Mouse (Mus musculus): ENCODE results near the gene Sash1. TPM values are rescaled to one million over a fixed set of nuclear protein-coding genes. Genes with fewer than 3 reads are reported as not detected.

Gene Sash1
- polyA plus RNA-seq, 1 experiment from 2014 or later, result 0.92 TPM

DNA sequence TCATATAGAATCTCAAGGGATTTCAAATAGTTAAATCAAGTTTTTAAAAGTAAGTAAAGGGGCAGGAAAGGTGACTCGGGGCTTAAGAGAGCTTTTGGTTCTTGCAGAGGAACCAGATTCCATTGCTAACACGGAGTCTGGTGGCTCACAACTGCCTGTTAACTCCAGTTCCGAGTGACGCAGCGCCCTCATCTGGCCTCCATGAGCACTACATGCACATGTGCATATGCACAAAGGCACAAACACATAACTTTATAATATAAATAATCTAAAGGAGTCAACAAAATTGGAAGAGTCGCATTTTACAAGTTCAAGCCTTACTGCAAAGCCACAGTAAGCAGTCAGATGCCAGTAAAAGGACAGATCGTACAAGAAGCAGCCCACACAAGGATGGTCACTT is 107.0 kb downstream of the Sash1 start:
- WGBS (ENCODE audit: insufficient replicate concordance), result 82% methylated on average over 7 of the region's 7 CpGs
- ATAC-seq (ENCODE audit: low read depth), result no peak
- peaks cover 3% of the 10 kb centered on the region; the same call in 1 of the 2 replicates for H3K4me1 ChIP-seq (ENCODE audit: control insufficient read depth, low read depth, low read length)

DNA sequence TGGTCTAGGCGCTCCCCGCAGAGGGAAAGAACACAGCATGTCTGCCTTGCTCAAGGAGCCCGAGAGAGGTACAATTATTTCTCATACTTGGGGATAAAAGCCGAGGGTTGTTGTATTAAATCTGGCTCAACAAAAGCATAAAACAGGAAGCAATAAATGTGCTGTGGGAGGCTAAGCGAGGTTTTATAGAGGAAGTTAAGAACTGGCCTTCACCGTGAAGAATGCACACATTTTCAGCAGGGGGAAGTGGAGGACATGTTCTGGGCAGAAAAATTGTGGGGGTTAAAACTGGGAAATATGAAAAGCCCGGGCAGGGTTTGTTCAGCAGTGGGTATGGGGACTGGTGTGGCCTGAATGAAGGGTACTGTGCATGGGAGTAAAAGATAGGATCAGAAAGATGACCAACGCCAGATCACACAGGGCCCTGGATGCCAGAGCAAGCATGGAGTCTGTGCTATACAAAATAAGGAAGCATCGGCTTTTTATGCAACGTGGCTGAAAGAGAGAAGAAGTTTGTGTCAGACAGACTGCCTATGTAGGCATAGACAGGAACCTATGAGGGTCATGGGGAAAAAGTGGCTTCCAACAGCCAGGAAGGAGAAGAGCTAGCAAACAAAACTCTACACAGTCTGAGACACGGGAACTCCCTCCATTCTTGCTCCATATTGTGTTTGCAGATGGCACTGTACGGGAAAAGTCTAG is 108.2 kb downstream of the Sash1 start:
- peaks cover 3% of the 10 kb centered on the region; the same call in 1 of the 2 replicates for H3K4me1 ChIP-seq (ENCODE audit: control insufficient read depth, low read depth, low read length)
- 47% methylated on average over 12 of the region's 12 CpGs for WGBS (ENCODE audit: insufficient replicate concordance)
- no peaks in the 10 kb centered on the region for H3K36me3 ChIP-seq (ENCODE audit: control insufficient read depth, insufficient read depth)
- no peaks in the 10 kb centered on the region for H3K27me3 ChIP-seq (ENCODE audit: control insufficient read depth, insufficient read depth, low read depth, low read length)
- no peak overlapping the region for H3K4me3 ChIP-seq (ENCODE audit: low read depth, low read length)
- H3K9me3 ChIP-seq (replicated peaks; ENCODE audit: control insufficient read depth, low read length), result no peaks in the 10 kb centered on the region
- ATAC-seq (ENCODE audit: low read depth), result no peak
- no peak overlapping the region for H3K9ac ChIP-seq (ENCODE audit: low read depth, low read length)
- peak overlapping the region; percentile 42; the same call in 1 of the 2 replicates for H3K27ac ChIP-seq (ENCODE audit: low read length)
- no peak overlapping the region for H3K4me2 ChIP-seq (ENCODE audit: low read depth, low read length)

More for the DNA sequence above, 107.0 kb downstream of the Sash1 start:
- Histone ChIP-seq H3K4me3 (ENCODE audit: low read depth, low read length) (no peak overlapping the region), H3K4me2 (ENCODE audit: low read depth, low read length) (no peak overlapping the region), H3K27me3 (ENCODE audit: control insufficient read depth, insufficient read depth, low read depth, low read length) (no peaks in the 10 kb centered on the region), H3K27ac (ENCODE audit: low read length) (no peak overlapping the region), H3K9ac (ENCODE audit: low read depth, low read length) (no peak overlapping the region), H3K36me3 (ENCODE audit: control insufficient read depth, insufficient read depth) (no peaks in the 10 kb centered on the region), H3K9me3 (replicated peaks; ENCODE audit: control insufficient read depth, low read length) (no peaks in the 10 kb centered on the region)

DNA sequence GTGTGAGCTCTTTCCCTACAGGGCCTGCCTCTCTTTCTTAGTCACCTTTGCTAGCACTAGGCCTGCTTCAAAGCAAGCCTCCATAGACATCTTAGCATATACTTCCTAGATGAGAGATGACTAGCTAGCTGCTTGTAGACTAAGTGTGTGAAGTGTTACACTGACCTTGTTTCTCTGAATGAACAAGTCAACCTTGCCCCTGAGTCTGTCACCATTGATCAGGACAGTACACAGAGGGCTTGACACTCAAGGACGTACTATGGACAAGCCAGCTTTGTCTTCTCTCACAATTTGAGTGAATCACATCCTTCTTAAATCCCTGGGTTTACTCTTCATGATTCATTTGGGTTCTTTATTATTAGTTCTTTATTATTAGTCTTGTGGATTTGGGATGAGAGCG is 109.1 kb downstream of the Sash1 start:
- Histone ChIP-seq H3K9ac (ENCODE audit: low read depth, low read length) (no peak overlapping the region), H3K4me3 (ENCODE audit: low read depth, low read length) (no peak overlapping the region), H3K4me2 (ENCODE audit: low read depth, low read length) (no peak overlapping the region), H3K36me3 (ENCODE audit: control insufficient read depth, insufficient read depth) (no peaks in the 10 kb centered on the region), H3K4me1 (ENCODE audit: control insufficient read depth, low read depth, low read length) (peaks cover 3% of the 10 kb centered on the region; the same call in 1 of the 2 replicates), H3K27ac (ENCODE audit: low read length) (no peak overlapping the region), H3K27me3 (ENCODE audit: control insufficient read depth, insufficient read depth, low read depth, low read length) (no peaks in the 10 kb centered on the region), H3K9me3 (replicated peaks; ENCODE audit: control insufficient read depth, low read length) (no peaks in the 10 kb centered on the region)
- WGBS (ENCODE audit: insufficient replicate concordance), result 77% methylated on average over 2 of the region's 2 CpGs
- no peak for ATAC-seq (ENCODE audit: low read depth)

DNA sequence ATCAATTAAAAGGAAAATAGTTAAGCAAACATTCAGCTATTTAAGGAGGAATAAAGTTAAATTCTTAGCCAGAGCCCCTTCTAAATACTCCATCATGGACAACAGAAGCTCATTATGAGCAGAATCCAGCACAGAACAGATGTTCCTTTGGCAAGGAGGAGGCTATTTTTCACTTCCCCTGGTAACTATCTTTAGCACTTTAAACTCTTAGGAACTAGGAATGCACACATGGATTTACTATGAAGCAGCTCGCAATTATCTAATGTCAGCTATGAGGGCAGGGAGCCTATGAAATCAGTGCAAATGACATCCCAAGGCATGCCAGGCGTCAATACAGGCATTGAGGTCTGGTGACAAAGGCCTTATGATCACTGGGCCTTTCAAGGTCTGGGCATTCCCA is 110.1 kb downstream of the Sash1 start:
- peaks cover 3% of the 10 kb centered on the region; the same call in 1 of the 2 replicates for H3K4me1 ChIP-seq (ENCODE audit: control insufficient read depth, low read depth, low read length)
- H3K4me2 ChIP-seq (ENCODE audit: low read depth, low read length), result no peak overlapping the region
- no peak overlapping the region for H3K4me3 ChIP-seq (ENCODE audit: low read depth, low read length)
- H3K36me3 ChIP-seq (ENCODE audit: control insufficient read depth, insufficient read depth), result no peaks in the 10 kb centered on the region
- 69% methylated on average over 2 of the region's 2 CpGs for WGBS (ENCODE audit: insufficient replicate concordance)
- no peak overlapping the region for H3K9ac ChIP-seq (ENCODE audit: low read depth, low read length)
- no peak for ATAC-seq (ENCODE audit: low read depth)
- no peak overlapping the region for H3K27ac ChIP-seq (ENCODE audit: low read length)
- no peaks in the 10 kb centered on the region for H3K9me3 ChIP-seq (replicated peaks; ENCODE audit: control insufficient read depth, low read length)
- no peaks in the 10 kb centered on the region for H3K27me3 ChIP-seq (ENCODE audit: control insufficient read depth, insufficient read depth, low read depth, low read length)

DNA sequence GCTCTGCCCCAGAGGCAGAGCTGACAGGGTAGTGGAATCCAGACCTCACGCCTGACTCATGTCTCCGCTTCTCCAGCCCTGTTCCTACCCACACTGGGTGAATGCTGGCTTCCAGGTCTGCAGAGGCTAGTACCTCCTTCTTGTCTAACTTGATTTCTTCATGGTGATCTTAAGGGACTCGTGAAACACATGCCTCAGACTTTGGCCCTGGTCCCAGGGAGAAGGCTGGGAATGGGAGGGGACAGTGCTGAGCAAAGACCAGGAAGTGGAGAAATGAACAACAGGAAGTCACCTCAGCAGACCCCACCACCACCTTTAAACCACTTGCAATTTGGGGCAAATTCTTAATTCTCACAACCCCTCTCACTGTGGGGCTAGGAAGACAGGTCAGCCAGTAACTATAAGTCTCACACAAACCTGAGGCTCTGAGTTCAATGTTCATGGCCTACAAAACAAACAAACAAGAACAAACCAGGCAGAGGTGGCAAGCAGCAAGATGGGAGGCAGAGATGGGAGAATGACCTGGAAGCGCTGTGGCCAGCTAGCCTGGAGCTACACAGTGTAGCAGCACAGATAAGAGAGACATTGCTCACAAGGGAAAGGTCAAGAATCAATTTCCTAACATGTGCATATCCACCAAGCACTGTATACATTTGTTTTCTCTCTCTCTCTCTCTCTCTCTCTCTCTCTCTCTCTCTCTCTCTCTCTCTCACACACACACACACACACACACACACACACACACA is 113.2 kb downstream of the Sash1 start:
- Histone ChIP-seq H3K4me3 (ENCODE audit: low read depth, low read length) (no peak overlapping the region), H3K27me3 (ENCODE audit: control insufficient read depth, insufficient read depth, low read depth, low read length) (no peaks in the 10 kb centered on the region), H3K4me1 (ENCODE audit: control insufficient read depth, low read depth, low read length) (no peaks in the 10 kb centered on the region; the same call in 1 of the 2 replicates), H3K27ac (ENCODE audit: low read length) (no peak overlapping the region), H3K36me3 (ENCODE audit: control insufficient read depth, insufficient read depth) (peaks cover 2% of the 10 kb centered on the region; the same call in 1 of the 2 replicates), H3K4me2 (ENCODE audit: low read depth, low read length) (no peak overlapping the region), H3K9ac (ENCODE audit: low read depth, low read length) (no peak overlapping the region), H3K9me3 (replicated peaks; ENCODE audit: control insufficient read depth, low read length) (no peaks in the 10 kb centered on the region)
- no peak for ATAC-seq (ENCODE audit: low read depth)
- WGBS (ENCODE audit: insufficient replicate concordance), result 62% methylated on average over 4 of the region's 4 CpGs

DNA sequence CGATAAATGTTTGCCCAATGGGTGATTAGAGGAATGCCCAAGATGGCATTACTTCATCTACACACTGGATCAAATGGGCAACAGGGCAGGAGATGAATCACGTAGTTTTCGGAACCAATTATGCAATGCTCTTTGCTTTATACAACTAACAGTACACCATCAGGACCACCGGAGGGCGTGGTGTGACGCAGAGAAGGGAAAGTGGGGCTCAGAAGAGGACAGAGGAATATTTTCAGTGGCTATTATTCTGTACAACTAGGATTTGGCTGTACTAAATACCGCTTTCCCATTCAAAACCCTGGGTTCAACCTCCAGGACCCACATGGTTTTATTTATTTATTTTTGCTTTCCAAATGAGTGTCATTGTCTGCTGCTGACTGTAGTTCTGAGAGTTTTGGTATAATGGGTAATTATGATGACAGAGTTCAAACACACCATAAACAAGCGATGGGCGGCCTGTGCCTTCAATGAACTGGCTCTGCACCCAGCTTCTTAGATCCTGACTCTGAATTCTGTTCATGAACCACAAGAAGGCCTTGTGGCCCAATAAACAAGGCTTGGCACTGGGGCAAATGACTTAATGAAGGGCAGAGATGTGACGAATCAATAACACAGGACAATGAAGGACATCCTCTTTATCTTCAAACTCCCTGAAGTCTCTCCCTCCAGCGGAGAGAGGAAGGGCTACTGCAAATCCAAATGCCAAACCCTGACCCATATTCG is 114.8 kb downstream of the Sash1 start:
- no peaks in the 10 kb centered on the region for H3K27me3 ChIP-seq (ENCODE audit: control insufficient read depth, insufficient read depth, low read depth, low read length)
- no peaks in the 10 kb centered on the region; the same call in 1 of the 2 replicates for H3K4me1 ChIP-seq (ENCODE audit: control insufficient read depth, low read depth, low read length)
- 75% methylated on average over 12 of the region's 12 CpGs for WGBS (ENCODE audit: insufficient replicate concordance)
- no peak overlapping the region for H3K4me3 ChIP-seq (ENCODE audit: low read depth, low read length)
- H3K9ac ChIP-seq (ENCODE audit: low read depth, low read length), result no peak overlapping the region
- H3K4me2 ChIP-seq (ENCODE audit: low read depth, low read length), result no peak overlapping the region
- no peak overlapping the region for H3K27ac ChIP-seq (ENCODE audit: low read length)
- peaks cover 2% of the 10 kb centered on the region; the same call in 1 of the 2 replicates for H3K36me3 ChIP-seq (ENCODE audit: control insufficient read depth, insufficient read depth)
- no peaks in the 10 kb centered on the region for H3K9me3 ChIP-seq (replicated peaks; ENCODE audit: control insufficient read depth, low read length)
- ATAC-seq (ENCODE audit: low read depth), result no peak

DNA sequence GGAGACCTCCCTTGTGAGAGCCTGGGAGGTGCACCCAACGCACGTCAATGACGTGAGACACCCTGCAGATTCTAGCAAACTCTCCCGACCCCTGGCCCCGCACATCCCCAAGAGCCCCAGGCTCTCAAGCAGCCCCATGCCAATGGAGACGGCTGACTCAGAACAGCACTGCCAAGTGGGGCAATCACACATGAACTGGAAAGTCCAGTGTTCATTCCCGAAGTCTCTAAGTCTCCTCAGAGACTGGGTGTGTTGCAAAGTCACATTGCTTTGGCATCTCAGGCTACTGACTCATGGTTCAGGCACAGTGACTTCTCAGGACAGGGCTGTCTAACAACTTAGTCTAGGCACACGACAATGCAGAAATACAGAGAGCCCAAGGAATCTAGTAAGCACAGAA is 117.2 kb downstream of the Sash1 start:
- Histone ChIP-seq H3K27ac (ENCODE audit: low read length) (no peak overlapping the region), H3K4me3 (ENCODE audit: low read depth, low read length) (no peak overlapping the region), H3K9me3 (replicated peaks; ENCODE audit: control insufficient read depth, low read length) (no peaks in the 10 kb centered on the region), H3K36me3 (ENCODE audit: control insufficient read depth, insufficient read depth) (peaks cover 2% of the 10 kb centered on the region; the same call in 1 of the 2 replicates), H3K27me3 (ENCODE audit: control insufficient read depth, insufficient read depth, low read depth, low read length) (no peaks in the 10 kb centered on the region), H3K4me2 (ENCODE audit: low read depth, low read length) (no peak overlapping the region), H3K4me1 (ENCODE audit: control insufficient read depth, low read depth, low read length) (no peaks in the 10 kb centered on the region; the same call in 1 of the 2 replicates), H3K9ac (ENCODE audit: low read depth, low read length) (no peak overlapping the region)
- WGBS (ENCODE audit: insufficient replicate concordance), result 72% methylated on average over 8 of the region's 8 CpGs
- no peak for ATAC-seq (ENCODE audit: low read depth)

DNA sequence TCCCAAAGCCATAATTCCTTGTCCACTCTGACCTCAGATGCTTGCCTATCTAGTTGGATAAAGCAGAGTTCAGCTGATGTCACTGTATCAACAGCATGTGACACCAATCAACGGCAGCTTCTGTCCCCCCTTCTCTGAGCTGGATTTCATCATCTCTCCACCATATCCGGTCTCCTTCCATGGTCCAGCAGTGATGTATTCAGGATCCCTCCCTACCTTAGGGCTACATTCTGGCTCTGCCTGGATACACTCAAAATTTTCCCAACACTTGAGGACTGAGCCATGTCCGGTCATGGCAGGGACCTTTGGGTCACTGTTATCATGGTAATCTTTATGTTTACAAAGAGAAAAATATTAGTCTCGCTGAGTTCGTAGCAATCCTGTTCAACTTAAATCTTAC is 118.5 kb downstream of the Sash1 start:
- ATAC-seq (ENCODE audit: low read depth), result no peak
- no peak overlapping the region for H3K4me3 ChIP-seq (ENCODE audit: low read depth, low read length)
- WGBS (ENCODE audit: insufficient replicate concordance), result 59% methylated on average over 5 of the region's 5 CpGs
- H3K4me1 ChIP-seq (ENCODE audit: control insufficient read depth, low read depth, low read length), result no peaks in the 10 kb centered on the region
- no peak overlapping the region for H3K4me2 ChIP-seq (ENCODE audit: low read depth, low read length)
- peaks cover 2% of the 10 kb centered on the region; the same call in 1 of the 2 replicates for H3K36me3 ChIP-seq (ENCODE audit: control insufficient read depth, insufficient read depth)
- H3K9ac ChIP-seq (ENCODE audit: low read depth, low read length), result no peak overlapping the region
- no peaks in the 10 kb centered on the region for H3K9me3 ChIP-seq (replicated peaks; ENCODE audit: control insufficient read depth, low read length)
- H3K27ac ChIP-seq (ENCODE audit: low read length), result no peak overlapping the region
- no peaks in the 10 kb centered on the region for H3K27me3 ChIP-seq (ENCODE audit: control insufficient read depth, insufficient read depth, low read depth, low read length)
